Mouse (Mus musculus) stomach, embryonic 14.5 days (tissue): Measurements from ENCODE around the gene Drd1. TPM values are rescaled to one million over a fixed set of nuclear protein-coding genes. Genes with fewer than 3 reads are reported as not detected.

Experiments
- ATAC-seq: fragments of 200-750 bp; cut with Nextera tagmentation; 2 replicates; pipeline ENCODE4 v1.8.0; 2017; ENCODE audit warnings: low read depth, moderate TSS enrichment; ENCODE audit not compliant: insufficient number of reproducible peaks, insufficient read depth, low FRiP score
- H3K27ac ChIP-seq: fragments of 300-500 bp; sonication (generic); 2 replicates; pipeline ENCODE4 v1.5.1; 2014; ENCODE audit warnings: mild to moderate bottlenecking, low read length, moderate library complexity, mixed read lengths
- H3K27me3 ChIP-seq: fragments of 300-500 bp; sonication (generic); 2 replicates; pipeline ENCODE4 v1.6.1; 2014; ENCODE audit warnings: low read length, control low read depth, mixed read lengths; ENCODE audit not compliant: control insufficient read depth, insufficient read depth
- H3K36me3 ChIP-seq: fragments of 300-500 bp; sonication (generic); 2 replicates; pipeline ENCODE4 v1.6.1; 2014; ENCODE audit warnings: mild to moderate bottlenecking, control low read depth, low read length, moderate library complexity, mixed read lengths; ENCODE audit not compliant: control insufficient read depth, insufficient read depth
- H3K4me1 ChIP-seq: fragments of 300-500 bp; sonication (generic); 2 replicates; pipeline ENCODE4 v1.6.1; 2014; ENCODE audit warnings: low read length, control low read depth, mixed read lengths; ENCODE audit not compliant: control insufficient read depth, insufficient read depth
- H3K4me2 ChIP-seq: fragments of 300-500 bp; sonication (generic); replicated peaks from 2 replicates; pipeline ENCODE4 v1.6.1; 2014; ENCODE audit warnings: low read depth, low read length, control low read depth
- H3K4me3 ChIP-seq: fragments of 300-500 bp; sonication (generic); 2 replicates; pipeline ENCODE4 v1.5.1; 2014; ENCODE audit warnings: low read depth, low read length, control low read depth
- H3K9ac ChIP-seq: fragments of 300-500 bp; sonication (generic); replicated peaks from 2 replicates; pipeline ENCODE4 v1.6.1; 2014; ENCODE audit warnings: low read depth, mild to moderate bottlenecking, control low read depth, low read length, moderate library complexity, mixed read lengths
- H3K9me3 ChIP-seq: fragments of 300-500 bp; sonication (generic); 2 replicates; pipeline ENCODE4 v1.6.1; 2016; ENCODE audit warnings: low read depth, low read length, control low read depth; ENCODE audit not compliant: control insufficient read depth
- WGBS: fragments of 180-500 bp; shearing (Covaris S2); extraction: QIAGEN DNeasy Blood & Tissue Kit; methylation state at CpG from one replicate; pipeline ENCODE4 v1.1.7; 2014; 5-methylcytosine and 5-hydroxymethylcytosine counted together
- polyA plus RNA-seq: library from polyadenylated mRNA; unstranded; fragments of >200 nt; fragmentation: Nextera tagmentation; extraction: Ambion mirVana; gene quantifications from 2 replicates; pipeline ENCODE4 v1.2.1, GENCODE M21; 2014

Gene Drd1
- polyA plus RNA-seq, 1 experiment from 2014 or later, result 0.16 TPM

GRCm38 (mm10) chr13:54094963-54095362 lies 39.5 kb upstream of the Drd1 start:
- no peak overlapping the region for H3K9ac ChIP-seq
- no peak overlapping the region for H3K27ac ChIP-seq
- H3K4me1 ChIP-seq, result no peaks in the 10 kb centered on the region
- H3K4me3 ChIP-seq, result no peak overlapping the region
- 65% methylated on average over 6 of the region's 6 CpGs for WGBS
- no peak for ATAC-seq
- H3K4me2 ChIP-seq, result no peak overlapping the region
- no peaks in the 10 kb centered on the region for H3K27me3 ChIP-seq
- peaks cover 42% of the 10 kb centered on the region for H3K36me3 ChIP-seq
- no peaks in the 10 kb centered on the region for H3K9me3 ChIP-seq

GRCm38 (mm10) chr13:54094349-54094748 lies 38.8 kb upstream of the Drd1 start:
- H3K27ac ChIP-seq, result no peak overlapping the region
- no peaks in the 10 kb centered on the region for H3K9me3 ChIP-seq
- WGBS, result 90% methylated on average over 4 of the region's 4 CpGs
- ATAC-seq, result no peak
- no peaks in the 10 kb centered on the region for H3K27me3 ChIP-seq
- H3K9ac ChIP-seq, result no peak overlapping the region
- no peaks in the 10 kb centered on the region for H3K4me1 ChIP-seq
- peaks cover 48% of the 10 kb centered on the region for H3K36me3 ChIP-seq
- no peak overlapping the region for H3K4me2 ChIP-seq
- H3K4me3 ChIP-seq, result no peak overlapping the region

GRCm38 (mm10) chr13:54091719-54092118 lies 36.2 kb upstream of the Drd1 start:
- Histone ChIP-seq H3K27ac (no peak overlapping the region), H3K9me3 (no peaks in the 10 kb centered on the region), H3K36me3 (peaks cover 58% of the 10 kb centered on the region), H3K27me3 (no peaks in the 10 kb centered on the region), H3K4me1 (no peaks in the 10 kb centered on the region), H3K4me2 (no peak overlapping the region), H3K4me3 (no peak overlapping the region), H3K9ac (no peak overlapping the region)
- whole genome bisulfite sequencing, result 84% methylated on average over 6 of the region's 6 CpGs
- no peak for ATAC-seq

GRCm38 (mm10) chr13:54085266-54085665 lies 29.8 kb upstream of the Drd1 start:
- peaks cover 4% of the 10 kb centered on the region; the same call in 1 of the 2 replicates for H3K4me1 ChIP-seq
- 85% methylated on average over 18 of the region's 18 CpGs for WGBS
- no peak overlapping the region for H3K27ac ChIP-seq
- no peak overlapping the region for H3K4me3 ChIP-seq
- ATAC-seq, result no peak
- H3K4me2 ChIP-seq, result no peak overlapping the region
- H3K9me3 ChIP-seq, result no peaks in the 10 kb centered on the region
- peaks cover 32% of the 10 kb centered on the region for H3K36me3 ChIP-seq
- no peak overlapping the region for H3K9ac ChIP-seq
- H3K27me3 ChIP-seq, result no peaks in the 10 kb centered on the region

GRCm38 (mm10) chr13:54084826-54085225 lies 29.3 kb upstream of the Drd1 start:
- ATAC-seq, result no peak
- Histone ChIP-seq H3K4me3 (no peak overlapping the region), H3K27me3 (no peaks in the 10 kb centered on the region), H3K9me3 (no peaks in the 10 kb centered on the region), H3K4me1 (peaks cover 9% of the 10 kb centered on the region; the same call in 1 of the 2 replicates), H3K27ac (no peak overlapping the region), H3K9ac (no peak overlapping the region), H3K36me3 (peaks cover 31% of the 10 kb centered on the region), H3K4me2 (no peak overlapping the region)
- 78% methylated on average over 5 of the region's 5 CpGs for WGBS

GRCm38 (mm10) chr13:54084178-54084577 lies 28.7 kb upstream of the Drd1 start:
- no peak for ATAC-seq
- Histone ChIP-seq H3K4me2 (no peak overlapping the region), H3K4me3 (no peak overlapping the region), H3K9ac (no peak overlapping the region), H3K4me1 (peaks cover 10% of the 10 kb centered on the region; the same call in 1 of the 2 replicates), H3K9me3 (no peaks in the 10 kb centered on the region), H3K36me3 (peaks cover 25% of the 10 kb centered on the region), H3K27ac (no peak overlapping the region), H3K27me3 (no peaks in the 10 kb centered on the region)
- WGBS, result 62% methylated on average over 4 of the region's 4 CpGs

GRCm38 (mm10) chr13:54082946-54083345 lies 27.4 kb upstream of the Drd1 start:
- H3K9me3 ChIP-seq, result no peaks in the 10 kb centered on the region
- H3K27me3 ChIP-seq, result no peaks in the 10 kb centered on the region
- no peak overlapping the region for H3K4me2 ChIP-seq
- no peak for ATAC-seq
- H3K4me3 ChIP-seq, result no peak overlapping the region
- H3K27ac ChIP-seq, result no peak overlapping the region
- H3K36me3 ChIP-seq, result peaks cover 20% of the 10 kb centered on the region
- H3K4me1 ChIP-seq, result peaks cover 10% of the 10 kb centered on the region; the same call in 1 of the 2 replicates
- no peak overlapping the region for H3K9ac ChIP-seq
- 69% methylated on average over 5 of the region's 5 CpGs for WGBS

GRCm38 (mm10) chr13:54080785-54081184 lies 25.3 kb upstream of the Drd1 start:
- Histone ChIP-seq H3K9me3 (no peaks in the 10 kb centered on the region), H3K4me3 (no peak overlapping the region), H3K4me1 (peaks cover 10% of the 10 kb centered on the region; the same call in 1 of the 2 replicates), H3K27ac (no peak overlapping the region), H3K9ac (no peak overlapping the region), H3K4me2 (no peak overlapping the region), H3K27me3 (no peaks in the 10 kb centered on the region), H3K36me3 (peaks cover 8% of the 10 kb centered on the region; the same call in 1 of the 2 replicates)
- 92% methylated on average over 1 of the region's 1 CpGs for WGBS
- ATAC-seq, result no peak
